Mouse (Mus musculus) Patski (cell line): ENCODE results near the gene Fzd5. TPM values are rescaled to one million over a fixed set of nuclear protein-coding genes. Genes with fewer than 3 reads are reported as not detected.

Experiments
- ATAC-seq: fragments of 100-300 bp; one replicate; pipeline ENCODE4 v1.8.0; 2021
- CTCF ChIA-PET: fragments of 350-600 bp; sonication (Branson Sonifier 250); formaldehyde crosslinking; loops from one replicate; lab custom pipeline; 2022; ENCODE audit warnings: inconsistent platforms; lab: Charles Lee
- POLR2A ChIA-PET: fragments of 350-600 bp; sonication (Branson Sonifier 250); formaldehyde crosslinking; loops from one replicate; lab custom pipeline; 2022; ENCODE audit warnings: antibody characterized with exemption, inconsistent platforms; lab: Charles Lee
- DNase-seq: peaks from one replicate; pipeline ENCODE4 v3.0.0-alpha.2; 2011; ENCODE audit warnings: low read depth, low spot score
- H3K27me3 ChIP-seq: fragments of 371-371 bp; one replicate; pipeline ENCODE4 v1.5.1; 2021
- CTCF ChIP-seq: fragments of 100-300 bp; IDR thresholded peaks from one replicate; pipeline ENCODE4 v1.5.1; 2021
- in situ Hi-C: fragments of 300-500 bp; cut with MboI; formaldehyde crosslinking; loops from 3 replicates; pipeline ENCODE4 v1.11.1; 2018; ENCODE audit warnings: low pct_unique_long_range_greater_than_20kb, mixed read lengths
- polyA plus RNA-seq: library from polyadenylated mRNA; unstranded; gene quantifications from one replicate; pipeline ENCODE4 v1.2.3, GENCODE M21; 2021

Fzd5 gene
- polyA plus RNA-seq, 1 experiment from 2014 or later = 12.0 TPM

DNA sequence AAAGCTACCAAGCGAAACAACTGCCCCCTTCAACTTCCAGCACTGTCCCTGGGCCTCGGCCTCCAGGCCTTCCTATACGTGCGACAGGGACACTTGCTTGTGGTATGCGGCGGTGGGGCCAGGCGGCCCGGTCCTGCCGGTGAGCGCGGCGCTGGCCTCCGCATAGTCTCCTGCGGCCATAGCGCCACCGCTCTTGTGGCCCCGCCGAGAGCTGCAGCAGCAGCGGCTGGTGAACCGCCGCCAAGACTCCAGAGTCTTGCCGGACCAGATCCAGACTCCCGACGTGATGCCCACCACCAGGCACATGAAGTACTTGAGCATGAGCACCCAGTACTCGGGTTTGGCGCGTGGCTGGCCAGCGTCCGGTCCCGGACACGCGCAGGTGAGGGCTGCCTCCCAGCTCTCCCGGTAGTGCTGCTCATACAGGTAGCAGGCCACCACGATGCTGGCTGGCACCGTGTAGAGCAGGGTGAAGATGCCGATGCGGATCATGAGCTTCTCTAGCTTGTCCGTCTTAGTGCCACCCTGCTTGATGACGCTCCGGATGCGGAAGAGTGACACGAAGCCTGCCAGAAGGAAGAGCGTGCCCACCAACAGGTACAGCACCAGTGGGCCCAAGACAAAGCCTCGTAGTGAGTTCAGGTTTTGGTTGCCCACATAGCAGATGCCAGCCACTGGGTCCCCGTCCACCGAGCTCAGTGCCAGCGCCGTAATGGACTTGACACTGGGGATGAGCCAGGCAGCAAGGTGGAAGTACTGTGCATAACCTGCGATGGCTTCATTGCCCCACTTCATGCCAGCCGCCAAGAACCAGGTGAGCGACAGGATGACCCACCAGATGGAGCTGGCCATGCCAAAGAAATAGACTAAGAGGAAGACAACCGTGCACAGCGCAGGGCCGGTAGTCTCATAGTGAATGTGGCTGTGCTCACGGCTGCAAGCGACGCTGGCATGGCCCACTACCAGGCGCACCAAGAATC, 2.5 kb downstream of the Fzd5 start:
- in situ Hi-C loops = no loop called here
- no peak for ATAC-seq
- ChIA-PET CTCF (no interaction called here), POLR2A (interaction anchor here (1.0 to 1.2 kb wide), 2 partner anchors 52 to 116 kb away, joined by 3 read pairs; no protein-coding TSS in a partner anchor)
- H3K27me3 ChIP-seq = no peaks in the 10 kb centered on the region
- no peak for TF ChIP-seq CTCF
- no peak for DNase-seq

DNA sequence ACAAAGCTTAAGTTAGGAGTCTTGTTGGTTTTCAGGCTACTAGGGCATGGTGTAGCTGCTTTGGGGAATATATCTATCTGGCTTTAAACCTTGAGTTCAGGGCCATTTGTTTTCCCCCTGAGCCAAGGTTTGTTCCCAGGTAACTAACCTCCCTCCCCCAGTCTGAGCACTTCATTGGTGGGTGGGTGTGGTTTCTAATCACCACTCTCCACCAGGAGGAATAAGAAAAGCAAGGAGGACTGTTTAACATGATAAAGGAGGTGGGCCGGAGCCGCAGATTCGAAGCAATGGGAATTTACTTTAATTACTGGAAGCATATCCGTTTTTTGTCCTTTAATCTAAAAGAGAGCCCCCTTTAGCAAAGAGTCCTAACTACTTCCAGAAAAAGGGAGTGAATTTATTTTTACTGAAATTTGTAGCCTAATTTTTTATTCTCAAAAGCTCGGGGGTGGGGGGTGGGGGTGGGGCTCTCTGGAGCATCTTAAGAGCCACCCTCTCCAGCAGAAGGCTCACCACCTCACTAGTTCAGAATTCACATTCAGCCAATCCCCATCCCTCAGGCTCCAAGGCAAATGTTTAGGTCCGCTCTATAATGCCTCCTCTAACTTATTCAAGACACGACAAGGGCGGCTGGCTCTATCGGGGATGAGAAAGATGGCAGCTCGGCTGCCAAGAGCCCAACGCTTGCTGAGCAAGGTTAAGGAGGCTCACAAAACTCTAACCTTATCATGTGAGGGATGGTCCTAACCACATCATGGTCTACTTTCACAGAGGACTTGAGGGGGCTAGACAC, 3.9 kb downstream of the Fzd5 start:
- ChIA-PET POLR2A (interaction anchor here (0.5 to 0.7 kb wide), 2 partner anchors 17 to 49 kb away, joined by 3 read pairs; no protein-coding TSS in a partner anchor), CTCF (interaction anchor here (2.2 kb wide), 1 partner anchor 185 kb away, joined by 7 read pairs; no protein-coding TSS in a partner anchor)
- H3K27me3 ChIP-seq = no peaks in the 10 kb centered on the region
- ATAC-seq = no peak
- no peak for DNase-seq
- TF ChIP-seq CTCF = no peak
- in situ Hi-C loops = no loop called here

DNA sequence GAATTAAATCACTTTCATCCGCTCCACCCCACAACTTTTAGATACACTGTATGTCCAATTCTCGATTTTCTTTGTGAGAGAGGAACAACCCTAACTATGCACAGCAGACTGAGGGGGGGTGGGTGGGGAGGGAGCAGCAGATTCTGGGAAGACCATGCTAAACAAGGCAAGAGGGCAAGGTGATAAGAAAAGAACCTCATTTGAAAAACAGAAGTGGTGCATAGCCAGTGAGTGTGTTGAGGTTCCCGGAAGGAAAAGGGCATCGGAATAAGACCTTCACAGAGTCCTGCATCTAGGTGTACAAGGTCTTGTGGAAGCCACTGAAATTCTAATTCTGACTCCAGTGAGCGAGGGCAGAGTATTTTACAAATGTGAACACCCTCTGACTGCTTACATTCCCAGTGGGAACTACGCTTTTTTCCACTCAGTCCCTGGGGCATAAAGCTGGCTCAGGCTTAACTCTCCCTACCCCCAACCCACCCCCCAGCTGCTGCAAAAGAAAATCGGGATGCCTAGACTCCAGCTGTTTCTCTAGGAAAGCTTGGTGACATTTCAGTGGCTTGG, 4.8 kb downstream of the Fzd5 start:
- in situ Hi-C loops = no loop called here
- CTCF ChIA-PET = interaction anchor here (2.2 kb wide), 1 partner anchor 186 kb away, joined by 7 read pairs; no protein-coding TSS in a partner anchor
- no peak for DNase-seq
- no peak for TF ChIP-seq CTCF
- H3K27me3 ChIP-seq = no peaks in the 10 kb centered on the region
- ATAC-seq = no peak
- POLR2A ChIA-PET = interaction anchor here (0.5 kb wide), 1 partner anchor 16 kb away, joined by 3 read pairs; no protein-coding TSS in a partner anchor

DNA sequence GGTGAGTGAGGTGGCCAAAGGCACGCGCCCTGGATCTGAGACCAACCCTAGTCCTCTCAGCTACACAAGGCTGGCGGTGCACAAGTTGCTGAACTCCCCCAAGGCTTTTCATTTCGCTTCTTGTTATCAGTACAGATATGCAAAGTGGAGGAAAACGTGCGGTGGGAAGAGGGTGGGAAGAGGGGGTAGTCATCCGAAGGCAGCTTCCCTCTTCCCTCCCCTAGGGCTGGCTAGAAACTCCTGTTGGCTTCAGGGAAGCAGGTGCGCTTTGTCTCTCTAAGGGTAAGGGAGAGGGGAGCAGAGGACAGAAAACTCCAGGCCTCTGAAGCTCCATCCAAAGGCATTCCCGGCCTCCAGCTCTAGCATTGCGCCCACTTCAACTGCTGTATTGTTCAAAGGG, 5.4 kb downstream of the Fzd5 start:
- in situ Hi-C loops = no loop called here
- CTCF ChIA-PET = interaction anchor here (2.2 kb wide), 1 partner anchor 186 kb away, joined by 7 read pairs; no protein-coding TSS in a partner anchor

DNA sequence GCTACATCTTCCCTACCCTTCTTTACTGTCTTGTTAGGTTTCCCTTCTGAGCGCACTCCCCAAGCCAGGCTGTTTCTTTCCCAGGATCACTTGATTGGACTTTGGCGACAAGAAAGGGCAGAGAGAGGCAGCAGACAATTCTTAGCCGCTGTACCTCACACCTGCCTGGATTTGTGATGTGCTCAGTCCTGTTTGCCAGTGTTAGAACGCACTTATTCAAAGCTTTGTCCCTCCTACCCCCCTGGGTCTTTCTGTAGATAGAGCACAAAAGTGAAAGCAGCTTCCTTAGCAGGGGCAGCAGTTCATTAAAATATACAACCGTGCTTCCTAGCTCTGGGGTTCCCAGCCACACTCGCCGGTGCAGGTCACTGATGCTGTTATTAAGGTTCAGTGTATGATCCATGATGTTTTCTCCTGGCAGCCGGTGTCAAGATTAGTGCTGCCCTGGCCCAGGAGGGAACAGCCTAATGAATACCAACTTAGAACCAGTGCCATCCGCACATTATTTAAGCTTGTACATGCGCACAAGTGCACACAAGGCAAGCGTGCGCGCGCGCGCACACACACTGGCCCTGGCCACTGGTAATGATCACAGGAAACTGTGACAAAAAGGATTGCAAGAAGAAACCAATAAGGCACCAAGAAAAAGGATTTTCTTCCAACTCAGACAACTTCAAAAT, 6.1 kb downstream of the Fzd5 start:
- no peaks in the 10 kb centered on the region for H3K27me3 ChIP-seq
- DNase-seq (no peak), ATAC-seq (no peak)
- no peak for TF ChIP-seq CTCF
- POLR2A ChIA-PET = no interaction called here
- in situ Hi-C loops = no loop called here
- CTCF ChIA-PET = no interaction called here

More for the DNA sequence above, 5.4 kb downstream of the Fzd5 start:
- no peak for TF ChIP-seq CTCF
- no peak for ATAC-seq
- no peaks in the 10 kb centered on the region for H3K27me3 ChIP-seq
- POLR2A ChIA-PET = no interaction called here
- DNase-seq = no peak

DNA sequence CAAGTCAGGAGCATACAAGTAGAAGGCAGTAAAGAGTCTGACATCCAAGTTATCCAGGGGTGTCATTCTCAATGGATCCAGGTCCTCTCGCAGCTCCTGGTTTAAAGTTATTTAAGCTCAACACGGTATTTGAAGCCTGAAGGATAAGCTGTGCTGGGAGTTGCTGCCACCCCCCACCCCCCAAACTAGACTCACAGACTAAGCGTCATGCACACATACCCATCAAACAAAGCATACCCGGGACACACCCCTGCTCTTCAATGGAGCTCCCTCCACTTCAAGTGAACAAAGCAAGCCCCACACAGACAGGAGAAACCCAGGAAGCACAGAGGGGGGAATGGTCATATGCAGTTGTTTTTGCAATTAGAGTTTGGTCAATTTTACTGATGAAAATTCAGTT, 7.5 kb downstream of the Fzd5 start:
- no peak for TF ChIP-seq CTCF
- H3K27me3 ChIP-seq = no peaks in the 10 kb centered on the region
- CTCF ChIA-PET = no interaction called here
- in situ Hi-C loops = no loop called here
- DNase-seq (no peak), ATAC-seq (no peak)
- POLR2A ChIA-PET = no interaction called here

DNA sequence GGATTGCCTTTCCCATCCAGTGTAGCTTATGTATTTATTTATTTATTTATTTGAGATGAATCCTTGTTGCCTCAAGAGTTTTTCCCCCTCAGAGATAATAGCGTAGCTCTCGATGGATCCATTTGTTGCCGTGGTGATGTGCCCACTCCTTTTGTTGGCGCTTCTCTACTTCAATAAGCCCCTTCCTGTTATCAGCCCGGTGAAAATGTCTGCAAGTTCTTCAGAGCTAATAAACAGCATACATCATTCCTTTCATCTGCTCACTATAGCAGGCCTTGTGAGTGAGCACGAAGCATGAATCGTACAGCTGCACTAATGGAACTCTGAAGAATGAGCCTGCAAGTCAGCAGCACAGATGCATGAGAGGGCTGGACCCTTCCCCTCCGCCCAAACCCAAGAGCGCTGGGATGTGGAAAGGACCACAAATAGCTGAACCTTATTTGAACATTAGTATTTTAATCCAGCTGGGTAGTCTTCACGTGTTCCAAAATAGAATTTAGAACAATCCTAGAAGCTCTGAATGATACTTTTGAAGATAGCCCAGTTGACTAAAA, 16.4 kb downstream of the Fzd5 start:
- ChIA-PET CTCF (interaction anchor here (1.2 to 1.6 kb wide), 2 partner anchors 198 to 267 kb away, joined by 3 to 8 read pairs; no protein-coding TSS in a partner anchor), POLR2A (no interaction called here)
- TF ChIP-seq CTCF = no peak
- in situ Hi-C loops = no loop called here
- DNase-seq = no peak
- no peaks in the 10 kb centered on the region for H3K27me3 ChIP-seq
- no peak for ATAC-seq

DNA sequence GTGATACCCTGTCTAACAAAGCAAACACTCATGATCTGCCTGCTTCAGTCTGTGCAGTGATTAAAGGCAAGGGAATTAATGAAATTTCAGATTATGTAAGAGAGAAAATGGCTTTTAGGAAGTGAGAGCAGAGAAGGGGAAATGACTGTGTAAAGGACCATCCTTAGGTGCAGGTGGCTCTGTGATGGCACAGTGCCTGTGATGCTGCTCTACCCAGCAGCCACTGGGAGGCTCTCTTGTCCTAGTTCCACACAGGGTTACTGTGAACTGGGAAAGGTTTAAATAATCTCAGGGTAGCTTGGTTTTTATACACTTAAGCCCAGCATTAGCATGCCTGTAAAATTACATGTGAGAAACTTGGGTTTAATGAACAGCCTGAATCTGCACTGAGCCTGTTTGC, 20.0 kb downstream of the Fzd5 start:
- no peaks in the 10 kb centered on the region for H3K27me3 ChIP-seq
- TF ChIP-seq CTCF = peak; percentile 93
- no peak for DNase-seq
- in situ Hi-C loops = loop anchor here (10.0 kb wide), 2 partner anchors 267 to 457 kb away; no protein-coding TSS in a partner anchor
- ChIA-PET CTCF (interaction anchor here (0.6 to 2.9 kb wide), 10 partner anchors 10 to 303 kb away, joined by 3 to 18 read pairs (median 4); partner anchors contain the start of gene Plekhm3), POLR2A (interaction anchor here (0.7 to 1.5 kb wide), 2 partner anchors 48 to 239 kb away, joined by 3 read pairs; partner anchors contain the start of gene Plekhm3)
- ATAC-seq = peak; percentile 80
